Mouse (Mus musculus) cerebellum, adult 2 months (tissue): ENCODE measurements around the gene Tedc1.

Source experiments
- CTCF ChIP-seq: fragments of 200-500 bp; IDR thresholded peaks from 2 replicates; pipeline ENCODE4 v1.5.1; 2011; ENCODE audit warnings: low read depth, mild to moderate bottlenecking, control low read depth, low read length, moderate library complexity, borderline replicate concordance; ENCODE audit not compliant: insufficient read depth
- POLR2A ChIP-seq: fragments of 200-500 bp; IDR thresholded peaks from 2 replicates; pipeline ENCODE4 v1.6.1; 2011; ENCODE audit warnings: low read length, control low read depth, borderline replicate concordance; ENCODE audit not compliant: insufficient read depth

- TF ChIP-seq POLR2A (no peak), CTCF (no peak)
Observed at GRCm38 (mm10) chr12:113181020-113181419, 24.8 kb downstream of the Tedc1 start.
